Mouse (Mus musculus) liver, adult (tissue): Measurements from ENCODE around the gene Gm13290.
"Not testable (repeated sequence)": the region's sequence is repeated elsewhere in the genome, so short reads cannot be mapped to it uniquely, and the experiment has no call there.

ENCODE experiments used
- GATA4 ChIP-seq: IDR thresholded peaks from 2 replicates; pipeline ENCODE4 v1.6.1; 2014; ENCODE audit warnings: mild to moderate bottlenecking, low read length; ENCODE audit not compliant: insufficient replicate concordance

Gm13290 gene

GRCm38 (mm10) chr4:88793936-88794675 is 20.5 kb downstream of the Gm13290 start, which contains the start of gene Gm13275:
TSS of gene Gm13275 (plus strand) at chr4:88794487.
- not testable (repeated sequence) for TF ChIP-seq GATA4

- TF ChIP-seq GATA4: not testable (repeated sequence)
These were observed 23.5 kb downstream of the Gm13290 start, which contains the start of gene Gm13279 for GRCm38 (mm10) chr4:88797097-88797496. TSS of gene Gm13279 (plus strand) at chr4:88797397.

- TF ChIP-seq GATA4: not testable (repeated sequence)
These were observed 25.7 kb downstream of the Gm13290 start, which contains the start of gene Gm13285 for GRCm38 (mm10) chr4:88799365-88799764. TSS of gene Gm13285 (plus strand) at chr4:88799665.

- not testable (repeated sequence) for TF ChIP-seq GATA4
These were observed 29.3 kb downstream of the Gm13290 start, which contains the start of gene Gm13287 for GRCm38 (mm10) chr4:88802954-88803353. TSS of gene Gm13287 (plus strand) at chr4:88803254.

GRCm38 (mm10) chr4:88805231-88805630 is 31.6 kb downstream of the Gm13290 start, which contains the start of gene Gm13288:
TSS of gene Gm13288 (plus strand) at chr4:88805531.
- not testable (repeated sequence) for TF ChIP-seq GATA4

- TF ChIP-seq GATA4: no peak
These were observed 42.3 kb downstream of the Gm13290 start, which contains the start of gene Ifna7 for GRCm38 (mm10) chr4:88815928-88816327. TSS of gene Ifna7 (plus strand) at chr4:88816228.

- no peak for TF ChIP-seq GATA4
These were observed 46.0 kb downstream of the Gm13290 start, which contains the start of gene Ifna11 for GRCm38 (mm10) chr4:88819659-88820058. TSS of gene Ifna11 (plus strand) at chr4:88819959.

- no peak for TF ChIP-seq GATA4
These were observed 49.4 kb downstream of the Gm13290 start for GRCm38 (mm10) chr4:88822995-88823394.
